Mouse (Mus musculus): ENCODE results near the gene Zfp719. TPM values are rescaled to one million over a fixed set of nuclear protein-coding genes. Genes with fewer than 3 reads are reported as not detected.

Gene Zfp719
- polyA plus RNA-seq, 1 experiment from 2014 or later = 19.6 TPM

- H3K9me3 ChIP-seq (replicated peaks; ENCODE audit: control insufficient read depth, low read length) = no peaks in the 10 kb centered on the region
Observed at GRCm38 (mm10) chr7:43571216-43571615, 8.2 kb upstream of the Zfp719 start.

GRCm38 (mm10) chr7:43580526-43580925, 1.1 kb downstream of the Zfp719 start:
- Histone ChIP-seq H3K27ac (replicated peaks; ENCODE audit: low read depth, low read length) (no peak overlapping the region), H3K9ac (replicated peaks; ENCODE audit: low read length) (peak overlapping the region; percentile 80), H3K9me3 (replicated peaks; ENCODE audit: control insufficient read depth, low read length) (no peaks in the 10 kb centered on the region), H3K4me1 (ENCODE audit: control insufficient read depth, insufficient read depth, low read length) (no peaks in the 10 kb centered on the region), H3K4me2 (ENCODE audit: low read depth, low read length) (peak overlapping the region; percentile 62), H3K27me3 (ENCODE audit: control insufficient read depth, insufficient read depth, low read length) (no peaks in the 10 kb centered on the region), H3K4me3 (ENCODE audit: low read depth, low read length) (peak overlapping the region; percentile 74), H3K36me3 (replicated peaks; ENCODE audit: control insufficient read depth, insufficient read depth, low read depth, low read length) (peaks cover 4% of the 10 kb centered on the region)
- WGBS = 70% methylated on average over 5 of the region's 5 CpGs
- DNase-seq (ENCODE audit: low spot score) = no peak
- no peak for ATAC-seq (replicated peaks; ENCODE audit: insufficient number of reproducible peaks, low FRiP score, low TSS enrichment, low read depth)

More at GRCm38 (mm10) chr7:43571216-43571615, 8.2 kb upstream of the Zfp719 start:
- Histone ChIP-seq H3K27me3 (ENCODE audit: control insufficient read depth, insufficient read depth, low read length) (no peaks in the 10 kb centered on the region), H3K4me1 (ENCODE audit: control insufficient read depth, insufficient read depth, low read length) (no peaks in the 10 kb centered on the region), H3K36me3 (replicated peaks; ENCODE audit: control insufficient read depth, insufficient read depth, low read depth, low read length) (peaks cover 14% of the 10 kb centered on the region), H3K9ac (replicated peaks; ENCODE audit: low read length) (no peak overlapping the region), H3K4me2 (ENCODE audit: low read depth, low read length) (no peak overlapping the region), H3K27ac (replicated peaks; ENCODE audit: low read depth, low read length) (no peak overlapping the region), H3K4me3 (ENCODE audit: low read depth, low read length) (no peak overlapping the region)
- whole genome bisulfite sequencing = 85% methylated on average over 2 of the region's 2 CpGs
- DNase-seq (ENCODE audit: low spot score) = no peak
- ATAC-seq (replicated peaks; ENCODE audit: insufficient number of reproducible peaks, low FRiP score, low TSS enrichment, low read depth) = no peak

- Histone ChIP-seq H3K4me2 (ENCODE audit: low read depth, low read length) (no peak overlapping the region), H3K27ac (replicated peaks; ENCODE audit: low read depth, low read length) (no peak overlapping the region), H3K27me3 (ENCODE audit: control insufficient read depth, insufficient read depth, low read length) (no peaks in the 10 kb centered on the region), H3K9me3 (replicated peaks; ENCODE audit: control insufficient read depth, low read length) (no peaks in the 10 kb centered on the region), H3K4me1 (ENCODE audit: control insufficient read depth, insufficient read depth, low read length) (no peaks in the 10 kb centered on the region), H3K4me3 (ENCODE audit: low read depth, low read length) (no peak overlapping the region), H3K9ac (replicated peaks; ENCODE audit: low read length) (no peak overlapping the region), H3K36me3 (replicated peaks; ENCODE audit: control insufficient read depth, insufficient read depth, low read depth, low read length) (peaks cover 14% of the 10 kb centered on the region)
- WGBS = 93% methylated on average over 5 of the region's 5 CpGs
- no peak for ATAC-seq (replicated peaks; ENCODE audit: insufficient number of reproducible peaks, low FRiP score, low TSS enrichment, low read depth)
- DNase-seq (ENCODE audit: low spot score) = peak; percentile 20
Observed at GRCm38 (mm10) chr7:43584790-43585189, 5.4 kb downstream of the Zfp719 start.

- H3K27me3 ChIP-seq (ENCODE audit: control insufficient read depth, insufficient read depth, low read length) = no peaks in the 10 kb centered on the region
- 46% methylated on average over 5 of the region's 5 CpGs for WGBS
- H3K4me2 ChIP-seq (ENCODE audit: low read depth, low read length) = no peak overlapping the region
- no peaks in the 10 kb centered on the region for H3K9me3 ChIP-seq (replicated peaks; ENCODE audit: control insufficient read depth, low read length)
- H3K9ac ChIP-seq (replicated peaks; ENCODE audit: low read length) = no peak overlapping the region
- ATAC-seq (replicated peaks; ENCODE audit: insufficient number of reproducible peaks, low FRiP score, low TSS enrichment, low read depth) (no peak), DNase-seq (ENCODE audit: low spot score) (no peak)
- no peak overlapping the region for H3K27ac ChIP-seq (replicated peaks; ENCODE audit: low read depth, low read length)
- no peaks in the 10 kb centered on the region for H3K4me1 ChIP-seq (ENCODE audit: control insufficient read depth, insufficient read depth, low read length)
- H3K4me3 ChIP-seq (ENCODE audit: low read depth, low read length) = no peak overlapping the region
- H3K36me3 ChIP-seq (replicated peaks; ENCODE audit: control insufficient read depth, insufficient read depth, low read depth, low read length) = no peaks in the 10 kb centered on the region
Observed at GRCm38 (mm10) chr7:43601884-43602283, 22.5 kb downstream of the Zfp719 start.

GRCm38 (mm10) chr7:43606896-43607742, 27.7 kb downstream of the Zfp719 start, which contains the start of gene Zfp819:
Zfp819 (plus strand) TSS chr7:43607169.
- Histone ChIP-seq H3K9me3 (replicated peaks; ENCODE audit: control insufficient read depth, low read length) (no peaks in the 10 kb centered on the region), H3K9ac (replicated peaks; ENCODE audit: low read length) (peak within 1 kb of the TSS; percentile 57), H3K4me3 (ENCODE audit: low read depth, low read length) (peak within 1 kb of the TSS; percentile 41), H3K27me3 (ENCODE audit: control insufficient read depth, insufficient read depth, low read length) (no peaks in the 10 kb centered on the region), H3K4me1 (ENCODE audit: control insufficient read depth, insufficient read depth, low read length) (no peaks in the 10 kb centered on the region), H3K4me2 (ENCODE audit: low read depth, low read length) (peak within 1 kb of the TSS; percentile 83), H3K36me3 (replicated peaks; ENCODE audit: control insufficient read depth, insufficient read depth, low read depth, low read length) (no peaks in the 10 kb centered on the region), H3K27ac (replicated peaks; ENCODE audit: low read depth, low read length) (no peak within 1 kb of the TSS)
- ATAC-seq (replicated peaks; ENCODE audit: insufficient number of reproducible peaks, low FRiP score, low TSS enrichment, low read depth) = peak; percentile 90
- peak; percentile 88 for DNase-seq (ENCODE audit: low spot score)
- WGBS = 12% methylated on average over 41 of the region's 41 CpGs

GRCm38 (mm10) chr7:43607743-43608287, 28.4 kb downstream of the Zfp719 start:
- 47% methylated on average over 5 of the region's 5 CpGs for WGBS
- H3K27ac ChIP-seq (replicated peaks; ENCODE audit: low read depth, low read length) = no peak overlapping the region
- no peaks in the 10 kb centered on the region for H3K9me3 ChIP-seq (replicated peaks; ENCODE audit: control insufficient read depth, low read length)
- no peaks in the 10 kb centered on the region for H3K4me1 ChIP-seq (ENCODE audit: control insufficient read depth, insufficient read depth, low read length)
- DNase-seq (ENCODE audit: low spot score) (no peak), ATAC-seq (replicated peaks; ENCODE audit: insufficient number of reproducible peaks, low FRiP score, low TSS enrichment, low read depth) (no peak)
- no peak overlapping the region for H3K4me3 ChIP-seq (ENCODE audit: low read depth, low read length)
- no peaks in the 10 kb centered on the region for H3K36me3 ChIP-seq (replicated peaks; ENCODE audit: control insufficient read depth, insufficient read depth, low read depth, low read length)
- H3K27me3 ChIP-seq (ENCODE audit: control insufficient read depth, insufficient read depth, low read length) = no peaks in the 10 kb centered on the region
- no peak overlapping the region for H3K9ac ChIP-seq (replicated peaks; ENCODE audit: low read length)
- H3K4me2 ChIP-seq (ENCODE audit: low read depth, low read length) = no peak overlapping the region; the same call in 1 of the 2 replicates

- H3K27ac ChIP-seq (replicated peaks; ENCODE audit: low read depth, low read length) = no peak overlapping the region
- H3K27me3 ChIP-seq (ENCODE audit: control insufficient read depth, insufficient read depth, low read length) = no peaks in the 10 kb centered on the region
- H3K36me3 ChIP-seq (replicated peaks; ENCODE audit: control insufficient read depth, insufficient read depth, low read depth, low read length) = no peaks in the 10 kb centered on the region
- no peak overlapping the region for H3K9ac ChIP-seq (replicated peaks; ENCODE audit: low read length)
- H3K4me2 ChIP-seq (ENCODE audit: low read depth, low read length) = no peak overlapping the region
- 81% methylated on average over 7 of the region's 7 CpGs for WGBS
- H3K4me1 ChIP-seq (ENCODE audit: control insufficient read depth, insufficient read depth, low read length) = no peaks in the 10 kb centered on the region
- DNase-seq (ENCODE audit: low spot score) (no peak), ATAC-seq (replicated peaks; ENCODE audit: insufficient number of reproducible peaks, low FRiP score, low TSS enrichment, low read depth) (no peak)
- H3K4me3 ChIP-seq (ENCODE audit: low read depth, low read length) = no peak overlapping the region
- no peaks in the 10 kb centered on the region for H3K9me3 ChIP-seq (replicated peaks; ENCODE audit: control insufficient read depth, low read length)
Observed at GRCm38 (mm10) chr7:43608316-43608824, 29.0 kb downstream of the Zfp719 start.
